Mouse (Mus musculus): ENCODE data around the gene Ruvbl1. TPM values are rescaled to one million over a fixed set of nuclear protein-coding genes. Genes with fewer than 3 reads are reported as not detected.

Ruvbl1 gene
- total RNA-seq (2015; ENCODE audit: low replicate concordance) (8.1 and 12.5 TPM in 2 replicates), total RNA-seq (2017; ENCODE audit: low replicate concordance) (23.4 and 35.0 TPM in 2 replicates)

DNA sequence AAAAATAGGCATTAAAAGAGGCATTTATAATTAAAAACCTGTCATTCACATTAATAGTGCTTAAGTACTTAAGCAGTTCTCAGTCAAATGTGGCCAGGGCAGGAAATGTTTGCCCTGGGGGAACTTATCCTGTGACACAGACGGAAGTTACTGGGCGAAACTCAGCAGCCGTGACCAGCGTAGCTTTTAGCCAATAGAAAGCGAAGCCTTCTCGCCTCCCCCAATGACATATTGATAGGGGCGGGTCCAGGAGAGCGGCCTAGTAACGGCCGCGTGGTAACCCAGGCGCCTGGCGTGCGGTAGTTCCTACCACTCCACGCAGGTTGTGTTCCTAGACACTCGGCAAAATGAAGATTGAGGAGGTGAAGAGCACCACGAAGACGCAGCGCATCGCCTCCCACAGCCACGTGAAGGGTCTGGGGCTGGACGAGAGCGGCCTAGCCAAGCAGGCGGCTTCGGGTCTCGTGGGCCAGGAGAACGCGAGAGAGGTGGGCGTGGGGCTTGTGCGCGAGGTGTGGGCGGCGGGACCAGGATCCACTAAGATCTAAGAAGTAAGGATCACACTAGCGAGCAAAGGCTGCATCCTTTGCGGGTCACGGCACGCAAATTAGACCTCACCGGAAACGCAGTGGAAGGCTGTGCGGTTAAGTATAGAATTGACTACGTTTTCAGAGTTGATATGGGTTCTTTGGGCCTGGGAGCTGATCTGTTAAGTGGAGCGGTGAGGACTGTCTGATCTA is at the start of gene Ruvbl1:
Gene Ruvbl1, plus strand, starts transcription at position 229 of the 740 bp plus-strand sequence.
- ATAC-seq (replicated peaks; ENCODE audit: low FRiP score, poor library complexity, severe bottlenecking): peak; percentile 99

DNA sequence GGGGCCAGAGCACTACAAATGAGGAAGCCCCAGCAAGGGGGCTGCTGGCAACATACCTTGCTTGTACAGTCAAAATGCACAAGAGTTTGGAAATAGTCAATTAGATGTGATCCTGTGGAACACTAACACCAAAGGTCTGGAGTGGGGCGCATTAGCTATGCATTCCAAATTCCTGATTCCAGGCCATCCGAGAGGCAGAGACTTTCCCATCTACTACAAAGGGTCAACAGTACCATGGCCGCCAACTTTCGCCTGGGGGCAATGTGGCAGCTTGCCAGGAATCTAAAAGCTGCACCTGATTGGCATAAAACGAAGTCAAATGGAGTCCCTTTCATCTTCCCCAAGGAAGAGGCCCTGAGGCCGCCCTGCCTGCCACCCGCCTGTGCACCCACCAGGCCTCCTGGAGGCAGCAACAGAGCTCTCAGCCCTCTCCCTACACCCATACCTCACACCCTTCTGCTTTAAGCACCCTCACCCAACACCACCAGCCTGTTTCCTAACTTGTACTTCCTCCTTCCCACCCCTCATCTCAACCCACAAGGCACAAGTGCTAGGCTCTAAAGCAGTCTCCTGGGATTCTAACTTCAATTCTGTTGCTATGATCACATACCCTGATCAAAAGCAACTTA is 49.0 kb upstream of the Ruvbl1 start:
- no peak for ATAC-seq (replicated peaks; ENCODE audit: low FRiP score, poor library complexity, severe bottlenecking)

DNA sequence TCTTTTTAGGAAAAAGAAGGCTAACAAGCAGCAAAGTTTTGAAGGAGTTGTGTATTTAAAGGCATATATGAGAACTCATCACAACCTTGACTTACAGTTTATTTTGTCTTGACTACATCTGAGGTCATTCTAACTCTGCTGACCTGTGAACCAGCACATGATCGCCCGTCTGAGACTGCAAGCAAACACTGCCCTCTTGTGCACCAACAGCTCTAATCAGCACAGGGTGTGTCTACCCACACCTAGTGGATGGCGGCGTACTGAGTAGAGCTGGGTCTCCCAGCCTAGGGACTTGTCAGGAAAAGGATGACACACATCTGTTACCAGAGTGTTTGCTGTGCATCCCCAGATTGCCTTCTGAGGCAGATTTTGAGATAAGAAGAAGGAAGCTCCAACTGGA is 34.0 kb upstream of the Ruvbl1 start:
- 0 out of 2 replicates have a peak, but pooled peaks have one; percentile 41 for ATAC-seq (replicated peaks; ENCODE audit: low FRiP score, poor library complexity, severe bottlenecking)

DNA sequence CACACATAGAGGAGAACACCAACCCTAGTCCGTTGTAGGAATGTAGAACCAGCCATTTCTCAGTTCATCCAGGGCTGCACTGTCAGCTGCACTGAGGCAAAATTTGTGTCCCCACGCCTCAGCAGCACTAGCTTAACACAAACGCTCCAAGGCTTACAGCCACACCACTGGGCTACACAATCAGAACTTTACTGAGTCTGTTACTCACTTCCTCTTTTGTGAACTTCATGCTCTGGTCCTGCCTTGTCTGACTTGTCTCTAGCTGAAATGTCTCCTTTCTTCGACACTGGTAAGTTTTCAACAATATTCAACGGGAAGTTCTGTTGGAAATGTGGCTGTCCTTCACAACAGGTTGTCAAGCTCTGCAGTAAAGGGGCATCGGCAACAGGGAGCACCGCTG is 29.6 kb upstream of the Ruvbl1 start:
- ATAC-seq (replicated peaks; ENCODE audit: low FRiP score, poor library complexity, severe bottlenecking): no peak

DNA sequence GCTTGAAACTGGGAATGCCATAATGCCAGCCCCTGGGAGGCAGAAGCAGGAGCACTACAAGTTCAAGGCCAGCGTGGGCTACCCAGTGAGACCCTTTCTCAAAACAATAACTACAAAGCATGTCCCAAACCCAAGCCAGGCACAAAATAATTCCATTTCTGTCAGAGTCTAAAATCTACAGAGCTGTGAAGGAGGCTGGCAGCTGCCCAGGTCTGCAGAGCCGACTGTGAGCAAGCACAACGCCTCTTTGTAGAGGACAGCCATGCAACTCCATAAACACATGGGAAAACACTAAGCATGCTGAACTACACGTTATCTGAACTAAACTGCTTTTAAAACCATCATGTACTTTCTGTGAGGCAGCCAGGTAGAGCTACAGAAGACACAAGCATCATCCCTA is 26.2 kb upstream of the Ruvbl1 start:
- ATAC-seq (replicated peaks; ENCODE audit: low FRiP score, poor library complexity, severe bottlenecking): no peak

DNA sequence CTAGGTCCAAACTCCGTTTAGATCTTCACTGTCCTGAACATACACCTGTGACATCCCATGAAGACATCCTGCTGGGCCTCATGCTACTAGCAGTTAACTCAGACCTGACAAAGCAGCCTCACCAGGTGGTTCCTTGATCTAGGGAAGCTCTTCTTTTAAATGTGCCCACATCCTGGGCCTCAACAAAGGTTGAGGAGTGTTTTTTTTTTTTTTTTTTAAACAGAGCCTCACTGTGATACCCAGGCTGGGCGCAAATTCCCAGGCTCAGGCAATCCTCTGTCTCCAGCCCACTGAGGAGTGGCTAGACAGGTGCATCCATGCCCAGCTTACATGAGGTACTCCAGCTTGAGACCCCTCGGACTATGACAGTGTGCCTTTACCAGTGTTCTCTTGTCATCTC is 22.7 kb upstream of the Ruvbl1 start:
- no peak for ATAC-seq (replicated peaks; ENCODE audit: low FRiP score, poor library complexity, severe bottlenecking)

DNA sequence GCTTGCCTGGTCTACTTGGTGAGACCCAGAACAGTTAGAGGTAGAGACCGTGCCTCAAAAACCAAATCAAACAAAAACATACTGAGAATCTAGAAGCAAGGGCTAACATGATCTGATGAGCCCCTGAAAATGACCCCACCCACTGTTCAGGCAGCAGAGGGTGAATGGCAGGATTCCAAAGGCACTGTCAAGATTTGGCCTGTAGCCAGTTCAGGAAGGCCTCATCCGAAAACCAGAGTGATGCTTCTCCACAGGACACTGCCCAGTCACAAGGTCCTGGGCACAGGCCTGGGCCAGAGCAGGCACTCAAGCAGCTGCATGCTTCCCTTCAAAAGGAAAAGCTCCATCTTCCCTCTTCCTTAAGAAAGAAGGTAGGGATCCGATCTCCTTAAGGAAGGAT is 21.8 kb upstream of the Ruvbl1 start:
- no peak for ATAC-seq (replicated peaks; ENCODE audit: low FRiP score, poor library complexity, severe bottlenecking)

DNA sequence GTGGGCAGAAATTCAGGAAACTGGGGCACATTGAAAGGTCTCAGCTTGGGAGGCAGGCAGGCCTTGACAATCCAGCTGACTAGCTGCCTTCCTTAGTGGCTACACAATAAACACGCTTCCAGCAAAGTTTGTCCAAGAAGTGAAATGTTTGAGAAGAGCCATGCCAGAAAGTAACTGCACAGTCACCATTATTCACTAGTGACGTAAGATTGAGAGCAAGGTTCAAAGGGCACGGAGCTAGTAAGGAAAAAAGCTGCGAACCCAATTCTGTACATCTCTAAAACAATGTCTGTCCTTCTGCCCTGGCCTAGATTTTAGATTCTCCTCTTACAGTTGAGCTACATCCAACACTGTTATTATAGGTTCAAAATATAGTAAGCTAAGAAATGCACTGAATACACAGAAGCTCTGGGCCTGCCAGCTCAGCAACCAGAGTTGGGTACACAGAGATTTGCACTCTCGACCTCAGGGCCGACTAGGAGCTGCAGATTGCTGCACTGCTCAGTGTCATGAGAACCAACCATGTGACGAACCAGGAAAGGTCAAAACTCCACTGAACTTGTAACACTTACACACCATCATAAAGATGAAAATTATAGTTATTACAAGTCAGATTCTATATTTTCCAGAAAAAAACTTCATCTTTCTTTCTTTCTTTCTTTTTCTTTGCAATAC is 21.0 kb upstream of the Ruvbl1 start:
- ATAC-seq (replicated peaks; ENCODE audit: low FRiP score, poor library complexity, severe bottlenecking): no peak

DNA sequence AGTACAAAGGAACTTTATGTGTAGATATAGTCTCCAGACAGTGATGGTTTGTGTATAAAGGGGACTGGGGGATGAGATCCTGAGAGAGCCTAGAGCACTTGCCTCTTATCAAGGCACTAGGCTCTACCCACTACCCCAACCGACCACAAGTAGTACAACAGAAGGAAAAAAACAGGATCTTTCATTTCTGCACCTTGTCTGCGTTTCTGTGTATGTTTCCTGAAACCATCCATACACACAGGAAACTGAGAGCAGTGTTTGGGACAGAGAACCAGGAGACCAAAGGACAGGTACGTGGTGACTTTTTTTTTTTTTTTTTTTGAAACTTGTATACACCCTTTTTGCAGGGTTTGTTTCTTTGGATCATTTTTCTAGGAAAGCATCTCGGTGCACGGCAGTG is 19.5 kb upstream of the Ruvbl1 start:
- no peak for ATAC-seq (replicated peaks; ENCODE audit: low FRiP score, poor library complexity, severe bottlenecking)

DNA sequence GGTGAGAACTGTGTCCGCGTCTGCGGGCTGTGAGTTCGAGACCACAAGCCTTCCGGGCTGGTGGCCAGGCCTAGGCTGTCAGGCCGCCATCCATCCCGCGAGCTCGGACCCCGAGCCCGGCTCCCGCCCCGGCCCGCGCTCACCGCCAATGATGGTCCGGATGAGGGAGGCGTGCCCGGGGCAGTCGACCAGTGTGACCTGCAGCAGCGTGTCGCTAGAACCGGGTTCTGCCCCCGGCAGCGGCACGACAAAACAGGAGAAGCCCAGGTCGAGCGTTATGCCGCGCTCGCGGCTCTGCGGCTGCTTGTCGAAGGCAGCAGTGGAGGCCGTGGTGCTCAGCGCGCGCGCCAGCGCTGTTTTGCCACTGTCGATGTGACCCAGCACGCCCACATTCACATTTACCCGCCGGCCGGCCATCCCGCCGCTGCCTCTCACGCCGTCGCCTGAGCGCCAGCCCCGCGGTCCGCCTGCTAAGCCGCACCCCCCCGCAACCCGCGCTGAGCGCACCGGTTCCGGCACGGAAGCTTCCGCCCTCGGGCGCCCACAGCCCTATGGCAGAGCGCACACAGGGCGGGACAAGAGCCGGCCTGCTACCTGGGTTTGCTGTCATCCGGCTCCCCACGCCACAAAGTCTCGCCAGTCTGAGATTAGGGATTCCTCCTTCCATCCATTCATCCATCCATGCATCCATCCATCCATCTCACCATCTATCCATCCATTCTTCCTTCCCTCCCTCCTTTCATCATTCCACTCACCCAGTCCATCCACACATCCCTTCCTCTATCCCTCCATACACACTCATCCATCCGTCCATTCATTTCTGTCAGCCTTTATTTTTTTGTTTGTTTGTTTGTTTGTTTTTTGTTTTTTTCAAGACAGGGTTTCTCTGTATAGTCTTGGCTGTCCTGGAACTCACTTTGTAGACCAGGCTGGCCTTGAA is 18.9 kb upstream of the Ruvbl1 start, which contains the start of gene Eefsec:
Gene Eefsec, minus strand, starts transcription at position 477 of the 940 bp plus-strand sequence.
- ATAC-seq (replicated peaks; ENCODE audit: low FRiP score, poor library complexity, severe bottlenecking): peak; percentile 89

DNA sequence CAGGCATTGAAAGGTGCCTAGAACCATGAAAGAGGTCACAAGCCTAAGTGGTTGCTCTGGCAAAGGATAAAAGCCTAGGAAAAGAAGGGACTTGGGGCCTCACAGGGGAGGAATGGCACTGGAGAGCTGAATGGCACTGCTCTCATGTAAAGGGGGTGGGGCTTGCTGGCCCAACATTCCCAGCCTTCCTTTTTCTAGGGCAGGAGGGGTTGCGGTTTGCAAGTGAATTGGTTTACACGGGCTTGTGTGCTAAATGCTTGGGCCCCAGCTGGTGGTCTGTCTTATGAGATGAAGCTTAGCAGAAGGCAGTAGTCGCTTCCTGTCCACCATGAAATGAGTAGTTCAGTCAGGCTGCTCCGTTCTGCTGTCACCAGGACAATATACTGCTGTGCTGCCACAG is 17.8 kb upstream of the Ruvbl1 start:
- ATAC-seq (replicated peaks; ENCODE audit: low FRiP score, poor library complexity, severe bottlenecking): no peak

DNA sequence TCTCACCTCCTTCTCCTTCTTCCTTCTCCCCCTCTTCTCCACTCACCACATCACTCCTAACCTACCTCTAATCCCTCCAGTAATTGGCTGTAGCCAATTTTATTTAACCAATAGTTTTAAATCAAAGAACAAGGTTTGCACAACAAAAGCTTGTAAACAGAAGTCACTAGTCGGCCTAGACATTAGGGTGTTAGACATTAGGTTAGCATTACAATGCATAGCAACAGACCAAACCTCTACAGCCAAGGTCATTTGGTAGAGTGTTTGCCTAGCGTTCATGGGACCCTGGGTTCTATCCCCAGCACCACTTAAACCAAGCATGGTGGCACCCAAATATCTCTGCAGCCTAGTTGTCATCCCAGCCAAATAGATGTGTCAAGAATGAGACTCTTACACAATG is 10.7 kb upstream of the Ruvbl1 start:
- ATAC-seq (replicated peaks; ENCODE audit: low FRiP score, poor library complexity, severe bottlenecking): no peak

DNA sequence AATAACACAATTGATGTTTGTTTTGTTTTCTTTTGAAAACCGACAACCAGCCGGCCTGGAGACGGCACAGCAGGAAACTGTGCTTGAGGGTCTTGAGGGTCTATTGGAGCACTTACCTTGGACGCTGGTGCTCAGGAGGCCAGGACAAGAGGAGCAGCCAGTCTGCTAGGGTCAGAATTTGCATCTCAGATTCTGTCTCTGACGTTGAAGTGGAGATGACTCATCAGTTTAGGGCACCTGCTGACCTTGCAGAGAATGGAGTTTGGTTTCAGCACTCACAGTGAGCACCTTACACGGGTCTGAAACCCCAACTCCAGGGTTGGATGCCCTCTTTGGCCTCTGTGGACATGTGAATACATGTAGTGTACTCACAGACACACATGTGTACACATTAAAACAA is 4.7 kb downstream of the Ruvbl1 start:
- ATAC-seq (replicated peaks; ENCODE audit: low FRiP score, poor library complexity, severe bottlenecking): no peak

DNA sequence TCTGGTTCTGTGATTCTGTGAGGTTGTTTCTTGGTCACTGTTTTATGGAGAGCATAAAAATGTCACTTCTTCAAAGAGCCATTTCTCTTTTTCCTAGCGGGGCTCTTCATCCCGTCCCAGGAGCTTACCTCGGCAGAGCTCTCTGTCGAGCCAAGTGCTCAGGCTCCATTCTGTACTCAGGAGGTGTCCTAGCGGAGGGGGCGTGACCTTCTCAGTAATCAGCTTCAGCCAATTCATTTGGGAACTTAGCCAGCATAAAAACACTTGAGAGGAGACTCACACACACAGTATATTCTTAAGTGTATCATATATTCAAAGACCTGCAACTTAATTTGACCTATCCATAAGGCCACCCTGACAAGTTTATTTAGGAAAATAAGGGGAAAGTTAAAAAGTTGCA is 15.2 kb downstream of the Ruvbl1 start:
- ATAC-seq (replicated peaks; ENCODE audit: low FRiP score, poor library complexity, severe bottlenecking): peak; percentile 68

DNA sequence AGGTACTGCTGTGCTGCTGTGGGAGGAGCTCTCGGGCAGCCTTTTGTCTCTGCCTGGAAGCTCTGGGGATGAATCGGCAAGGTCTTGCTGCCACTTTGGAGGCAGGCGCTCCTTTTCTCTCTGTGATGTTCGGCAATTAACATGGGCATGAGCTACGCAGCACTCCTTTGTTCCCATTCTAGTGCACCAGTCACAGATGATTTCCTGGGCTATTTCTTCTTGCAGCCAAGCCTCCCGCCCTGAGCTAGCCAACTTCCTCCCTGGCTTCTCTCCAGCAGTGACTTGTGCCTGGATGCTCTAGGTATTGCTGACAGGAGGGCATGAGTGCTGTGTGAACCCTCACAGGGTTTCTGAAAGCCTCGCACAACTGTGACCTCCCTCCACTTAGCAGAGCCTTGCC is 17.9 kb downstream of the Ruvbl1 start:
- no peak for ATAC-seq (replicated peaks; ENCODE audit: low FRiP score, poor library complexity, severe bottlenecking)

DNA sequence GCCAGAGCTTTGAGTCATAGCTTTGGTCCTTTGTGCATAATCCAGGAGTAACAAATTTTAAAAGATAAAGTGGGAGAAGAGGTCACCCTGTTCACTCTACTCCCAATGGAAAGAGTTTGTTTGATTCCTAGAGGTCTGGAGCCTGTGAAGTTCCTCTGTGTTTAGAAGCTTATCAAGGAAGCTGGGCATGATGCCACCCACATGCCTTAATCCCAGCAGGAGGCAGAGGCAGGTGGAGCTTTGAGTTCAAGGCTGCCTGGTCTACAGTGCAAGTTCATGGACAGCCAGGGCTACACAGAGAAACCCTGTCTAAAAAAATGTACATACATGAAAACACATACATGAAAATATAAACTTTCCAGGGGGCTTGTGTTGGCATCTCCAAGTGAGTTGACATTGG is 18.7 kb downstream of the Ruvbl1 start:
- ATAC-seq (replicated peaks; ENCODE audit: low FRiP score, poor library complexity, severe bottlenecking): no peak

DNA sequence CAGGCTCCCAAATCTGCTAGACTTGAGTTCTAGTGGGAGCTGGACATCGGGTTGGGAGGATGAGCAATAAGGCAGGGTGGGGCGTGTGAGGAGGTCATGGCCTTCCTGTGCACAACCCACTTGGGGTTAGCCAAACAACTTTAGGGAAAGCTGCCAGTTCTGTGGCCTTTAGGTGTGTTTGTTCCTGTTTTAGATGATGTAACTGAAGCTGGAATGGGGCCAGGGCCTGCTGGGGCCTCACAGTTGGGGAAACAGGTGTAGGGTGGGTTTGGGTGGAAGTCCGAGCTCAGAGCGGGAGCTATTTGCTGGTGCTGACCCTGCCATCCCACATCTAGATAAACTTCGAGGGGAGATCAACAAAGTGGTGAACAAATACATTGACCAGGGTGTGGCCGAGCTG is 20.2 kb downstream of the Ruvbl1 start:
- no peak for ATAC-seq (replicated peaks; ENCODE audit: low FRiP score, poor library complexity, severe bottlenecking)

DNA sequence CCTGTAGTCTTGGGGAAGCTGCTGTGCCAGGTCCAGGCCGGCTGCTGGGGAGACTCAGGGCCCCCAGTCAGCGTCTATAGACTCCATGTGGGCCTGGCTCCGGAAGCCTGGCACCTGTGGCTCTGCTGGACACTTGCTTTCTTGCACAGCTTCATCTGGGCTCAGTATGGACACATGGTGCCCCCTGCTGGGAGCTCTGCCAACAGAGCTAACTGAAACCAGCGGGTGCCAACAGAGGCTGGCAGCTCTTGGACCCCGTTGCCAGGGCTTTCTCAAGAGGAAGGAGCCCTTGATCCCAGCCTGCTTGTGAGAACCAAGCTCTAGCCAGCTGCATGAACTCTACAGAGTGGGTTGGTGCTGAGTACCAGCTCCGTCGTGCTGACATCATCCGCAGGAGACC is 21.7 kb downstream of the Ruvbl1 start:
- peak; percentile 60 for ATAC-seq (replicated peaks; ENCODE audit: low FRiP score, poor library complexity, severe bottlenecking)

DNA sequence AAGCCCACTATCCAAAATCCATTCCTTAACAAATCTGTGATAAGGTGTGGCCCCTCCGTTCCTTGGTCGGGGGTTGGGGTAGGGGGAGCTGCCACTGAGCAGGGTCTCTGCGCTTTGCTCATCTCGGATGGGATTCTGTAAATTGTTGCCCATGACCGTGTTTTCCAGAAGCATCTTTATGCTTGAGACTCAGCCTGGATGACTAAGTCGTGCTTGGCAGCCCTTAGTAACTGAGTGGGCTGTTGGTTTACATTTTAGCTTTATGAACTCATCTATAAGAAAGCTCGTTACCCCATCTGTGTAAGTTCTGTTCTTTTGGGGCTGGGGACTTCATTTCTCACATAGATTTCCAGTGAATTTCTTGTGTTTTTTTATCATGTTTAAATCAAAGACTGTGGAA is 23.8 kb downstream of the Ruvbl1 start:
- ATAC-seq (replicated peaks; ENCODE audit: low FRiP score, poor library complexity, severe bottlenecking): no peak

DNA sequence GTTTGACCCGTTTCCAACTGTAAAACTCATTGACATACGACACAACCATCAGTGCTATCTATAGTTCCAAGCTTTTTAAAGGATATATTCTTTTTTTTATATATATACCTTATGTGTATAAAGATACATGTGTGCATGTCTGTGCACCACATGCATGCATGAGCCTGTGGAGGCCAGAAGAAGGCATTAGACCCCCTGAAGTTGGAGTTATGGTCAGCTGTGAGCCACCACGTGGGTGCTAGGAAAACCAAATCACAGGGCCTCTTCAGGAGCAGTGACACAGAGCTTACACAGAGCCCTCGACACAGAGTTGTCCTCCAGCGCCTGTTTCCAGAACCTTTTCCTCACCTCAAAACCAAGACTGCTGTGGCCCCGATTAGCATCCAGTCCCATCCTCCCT is 24.6 kb downstream of the Ruvbl1 start:
- ATAC-seq (replicated peaks; ENCODE audit: low FRiP score, poor library complexity, severe bottlenecking): no peak
